Mouse (Mus musculus): ENCODE measurements around the gene Nme3.

Nme3 gene

DNA sequence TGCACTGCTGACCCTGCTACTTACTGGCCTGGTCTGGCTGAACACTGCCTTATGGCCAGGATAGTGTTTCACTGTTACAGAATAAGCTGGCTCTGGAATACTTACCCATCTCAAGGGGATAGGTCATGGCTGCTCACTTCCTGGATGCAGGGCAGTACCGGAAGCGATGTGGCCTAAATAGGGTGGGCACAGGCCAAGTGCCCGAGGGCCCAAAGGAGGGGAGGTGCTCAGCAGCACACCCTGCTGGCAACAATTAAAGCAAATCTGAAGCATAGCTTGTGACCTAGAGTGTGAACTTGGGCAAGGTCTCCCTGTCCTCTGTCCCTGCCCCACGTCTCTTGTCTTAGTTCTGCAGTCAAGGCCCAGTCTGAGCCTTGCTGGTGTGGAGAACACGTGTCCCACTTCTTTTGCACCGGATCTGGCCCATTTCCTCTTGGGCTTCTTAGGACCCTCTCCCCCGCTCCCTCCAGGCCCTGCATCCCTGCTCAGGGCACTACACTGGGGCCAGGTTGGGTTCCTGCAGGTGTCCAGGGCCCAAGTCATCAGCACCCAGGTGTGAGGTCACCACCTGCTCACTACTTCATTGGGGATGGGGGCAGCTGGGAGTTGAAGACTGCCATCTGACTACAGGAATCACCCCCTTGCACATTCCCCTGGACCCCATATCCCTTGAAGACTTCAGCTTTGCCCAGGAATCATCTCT is 14.4 kb upstream of the Nme3 start:
- DNase-seq (ENCODE audit: low spot score in 2 of 2): no peak

DNA sequence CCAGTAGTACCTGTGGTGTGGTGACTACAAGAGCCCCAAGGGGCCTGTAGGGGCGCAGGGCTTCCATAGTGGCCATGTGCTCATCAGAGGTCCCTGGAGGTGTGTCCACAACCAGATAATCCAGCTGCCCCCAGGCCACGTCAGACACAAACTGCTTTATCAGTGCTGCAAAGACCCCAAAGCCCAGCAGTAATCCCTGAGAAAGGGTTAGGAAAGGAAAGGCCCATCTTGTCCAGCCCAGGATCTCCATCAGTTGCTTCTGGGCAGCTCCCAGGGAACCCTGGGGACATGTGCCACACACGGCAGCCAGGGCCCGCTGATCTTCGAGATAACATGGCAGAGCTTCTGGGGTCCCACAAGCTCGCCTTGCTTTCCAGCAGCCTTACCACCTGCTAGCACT is 11.9 kb upstream of the Nme3 start:
- no peak for DNase-seq (ENCODE audit: low spot score in 2 of 2)

DNA sequence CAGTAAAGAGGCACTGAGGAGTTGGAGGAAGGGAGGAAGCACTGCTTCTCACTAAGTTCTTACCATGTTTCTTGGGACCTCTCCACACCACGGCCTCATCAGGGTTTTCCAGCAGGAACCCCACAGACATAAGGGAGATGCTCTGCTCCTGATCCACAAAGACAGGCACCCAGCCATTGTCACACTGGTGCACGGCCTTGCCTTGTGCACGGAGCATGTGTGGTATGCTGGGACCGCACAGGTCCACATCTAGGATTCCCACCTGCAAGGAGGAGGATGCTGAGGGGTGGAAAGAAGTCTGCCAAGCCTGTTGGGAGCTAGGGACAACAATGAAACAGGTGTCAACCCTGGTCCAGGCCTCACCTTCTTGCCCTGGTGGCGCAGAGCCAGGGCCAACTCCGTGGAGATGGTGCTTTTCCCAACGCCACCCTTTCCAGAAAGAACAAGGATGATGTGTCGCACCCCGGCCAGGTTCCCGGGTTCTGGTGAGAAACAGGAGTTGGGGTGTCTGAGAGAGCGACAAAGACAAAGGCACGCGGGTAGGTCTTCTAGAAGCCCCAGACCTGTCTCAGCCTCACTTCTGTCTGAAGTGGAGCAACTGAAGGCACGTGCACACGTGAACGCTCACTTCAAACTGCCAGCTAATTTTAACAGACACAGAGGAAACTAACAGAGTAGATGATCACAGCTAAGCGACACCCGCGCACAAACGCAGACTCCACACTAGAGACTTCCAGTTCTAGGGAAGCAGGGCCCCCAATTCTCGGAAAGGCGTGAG is 10.8 kb upstream of the Nme3 start:
- DNase-seq (ENCODE audit: low spot score in 2 of 2): no peak

DNA sequence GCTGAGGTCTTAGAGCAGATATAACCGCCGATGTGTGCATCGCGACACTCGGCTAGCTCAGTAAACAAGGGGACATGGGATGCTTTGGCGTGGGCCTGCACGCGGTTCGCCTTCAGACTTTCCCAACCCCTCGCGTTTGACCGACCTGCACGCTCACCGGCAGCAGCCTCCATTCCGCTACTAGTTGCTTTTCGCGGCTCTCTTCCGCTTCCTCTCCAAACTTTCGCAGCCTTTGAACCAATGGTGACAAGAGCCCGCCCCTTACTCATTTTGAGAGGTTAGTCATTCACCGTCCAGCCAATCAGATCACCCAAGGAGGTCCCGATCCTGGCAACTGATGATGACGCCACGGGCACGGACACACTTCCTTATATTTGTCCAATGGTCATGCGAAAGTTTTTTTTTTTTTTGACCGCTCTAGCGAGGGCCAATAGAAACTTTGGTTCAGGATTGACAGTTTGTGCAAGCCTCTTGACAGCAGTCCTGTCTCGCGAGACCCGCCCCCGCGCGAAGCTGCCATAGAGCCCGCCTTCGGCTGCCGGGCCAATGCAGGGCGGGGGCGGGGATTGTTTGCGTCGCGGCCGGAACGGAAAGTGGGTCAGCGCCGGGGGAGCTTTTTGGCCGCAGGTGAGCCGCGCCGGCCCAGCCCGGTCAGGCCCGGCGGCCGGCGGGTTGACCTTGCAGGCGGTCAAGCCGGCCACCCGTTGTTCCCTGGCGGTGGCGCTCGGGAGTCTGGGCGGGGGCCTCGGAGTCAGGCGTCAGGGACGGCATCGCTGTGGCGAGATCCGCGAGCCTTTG is 10.0 kb upstream of the Nme3 start, which contains the start of the genes Nubp2 and Spsb3:
TSS of gene Nubp2 (minus strand) at position 216 of the 798 bp plus-strand sequence.
TSS of gene Spsb3 (plus strand) at position 510 of the 798 bp plus-strand sequence.
- peak; percentile 99 to 100 for DNase-seq (ENCODE audit: low spot score in 2 of 2)

DNA sequence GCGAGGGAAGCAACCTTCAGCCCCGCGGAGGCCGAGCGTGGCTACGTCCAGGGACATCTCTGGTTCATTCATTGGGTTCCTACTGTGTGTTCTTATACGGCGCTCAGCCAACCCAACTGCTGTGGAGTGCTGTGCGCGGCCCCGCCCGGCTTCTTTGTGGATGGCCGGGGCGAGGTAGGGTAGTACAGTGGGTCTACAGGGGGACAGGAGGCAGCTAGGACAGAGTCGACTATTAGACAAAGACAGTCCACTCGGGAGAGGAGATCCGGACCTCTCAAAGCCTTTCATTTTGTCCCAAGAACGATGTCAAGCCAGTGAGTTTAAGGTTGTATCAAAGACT is 9.4 kb upstream of the Nme3 start:
- DNase-seq (ENCODE audit: low spot score in 2 of 2): peak in 1 of 2 experiments; percentile 57

DNA sequence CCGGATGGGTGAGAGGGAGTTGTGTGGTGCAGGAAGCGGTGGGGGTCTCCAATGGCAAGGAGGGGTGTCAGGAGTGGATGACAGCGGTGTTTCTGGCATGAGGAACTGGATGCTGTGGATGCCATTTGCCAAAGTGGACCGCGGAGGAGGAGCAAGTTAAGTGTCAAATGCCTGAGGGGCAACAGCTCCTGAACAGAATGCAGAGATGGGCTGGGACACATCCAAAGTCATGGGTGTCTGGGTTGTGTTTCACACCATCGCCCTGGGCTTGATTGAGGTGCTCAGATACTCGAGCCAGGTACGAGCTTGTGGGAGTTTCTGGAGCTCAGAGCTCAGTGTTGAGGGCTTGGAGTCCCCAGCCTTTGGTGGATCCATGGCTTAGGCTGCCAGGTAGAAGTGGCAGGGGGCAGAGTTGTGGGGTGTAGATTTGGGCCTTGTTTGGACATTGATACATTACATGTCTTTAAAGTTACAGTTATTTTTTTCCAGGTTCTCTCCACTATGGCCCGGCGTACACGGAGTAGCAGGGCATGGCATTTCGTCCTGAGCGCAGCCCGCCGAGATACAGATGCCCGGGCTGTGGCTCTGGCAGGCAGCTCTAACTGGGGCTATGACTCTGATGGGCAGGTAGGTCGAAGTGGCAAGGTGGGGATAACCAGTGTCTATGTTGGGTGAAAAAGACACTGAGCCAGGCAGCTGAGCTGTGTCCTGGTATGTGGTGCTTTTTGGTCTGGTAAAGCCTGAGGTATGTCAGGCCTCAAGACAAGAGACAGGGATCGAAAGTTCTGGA is 8.8 kb upstream of the Nme3 start:
- DNase-seq (ENCODE audit: low spot score in 2 of 2): no peak

DNA sequence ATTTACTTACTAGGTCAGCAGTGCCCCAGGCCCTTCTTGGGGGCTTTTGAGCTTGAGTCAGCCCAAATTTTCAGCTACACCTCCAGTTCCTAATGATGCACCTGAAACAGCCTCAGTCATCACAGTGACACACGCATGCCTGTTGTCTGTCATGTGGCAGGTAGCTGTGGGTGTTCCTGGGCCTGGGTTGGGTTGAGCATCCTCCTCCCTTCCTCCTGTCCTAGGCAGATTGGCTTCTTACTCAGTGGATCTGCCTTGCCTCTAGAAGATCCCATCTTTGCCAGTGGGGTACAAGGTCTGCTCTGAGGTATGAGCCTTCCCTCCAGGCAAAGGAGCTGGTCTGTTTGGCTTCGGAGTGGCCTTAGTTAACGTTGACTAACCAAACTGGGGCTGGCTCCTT is 7.4 kb upstream of the Nme3 start:
- DNase-seq (ENCODE audit: low spot score in 2 of 2): no peak

DNA sequence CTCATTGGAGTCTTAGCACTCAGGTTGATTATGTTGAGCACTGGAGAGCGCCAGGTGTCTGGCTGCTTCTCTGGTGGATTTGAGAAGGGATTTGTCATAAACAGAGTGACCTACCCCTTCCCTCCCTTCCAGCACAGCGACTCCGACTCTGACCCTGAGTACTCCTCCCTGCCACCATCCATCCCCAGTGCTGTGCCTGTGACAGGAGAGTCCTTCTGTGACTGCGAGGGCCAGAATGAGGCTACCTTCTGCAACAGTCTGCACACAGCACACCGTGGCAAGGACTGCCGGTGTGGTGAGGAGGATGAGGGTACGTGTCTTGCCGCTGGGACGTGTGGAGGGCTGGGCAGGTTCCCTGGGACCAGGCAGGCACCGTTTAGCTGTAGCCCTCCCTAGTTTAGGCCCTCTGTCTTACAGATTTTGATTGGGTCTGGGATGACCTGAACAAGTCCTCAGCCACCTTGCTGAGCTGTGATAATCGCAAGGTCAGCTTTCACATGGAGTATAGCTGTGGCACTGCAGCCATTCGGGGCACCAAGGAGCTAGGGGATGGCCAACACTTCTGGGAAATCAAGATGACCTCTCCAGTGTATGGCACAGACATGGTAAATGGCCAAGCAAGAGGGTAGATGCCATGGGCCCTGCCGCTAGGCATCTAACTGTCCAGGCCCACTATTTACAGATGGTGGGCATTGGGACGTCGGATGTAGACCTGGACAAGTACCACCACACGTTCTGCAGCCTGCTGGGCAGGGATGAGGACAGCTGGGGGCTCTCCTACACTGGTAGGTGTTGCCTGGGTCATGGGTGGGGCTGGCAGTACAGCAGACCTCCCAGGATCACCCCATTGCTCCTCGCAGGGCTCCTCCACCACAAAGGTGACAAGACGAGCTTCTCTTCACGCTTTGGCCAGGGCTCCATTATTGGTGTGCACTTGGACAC is 5.9 kb upstream of the Nme3 start:
- no peak for DNase-seq (ENCODE audit: low spot score in 2 of 2)

DNA sequence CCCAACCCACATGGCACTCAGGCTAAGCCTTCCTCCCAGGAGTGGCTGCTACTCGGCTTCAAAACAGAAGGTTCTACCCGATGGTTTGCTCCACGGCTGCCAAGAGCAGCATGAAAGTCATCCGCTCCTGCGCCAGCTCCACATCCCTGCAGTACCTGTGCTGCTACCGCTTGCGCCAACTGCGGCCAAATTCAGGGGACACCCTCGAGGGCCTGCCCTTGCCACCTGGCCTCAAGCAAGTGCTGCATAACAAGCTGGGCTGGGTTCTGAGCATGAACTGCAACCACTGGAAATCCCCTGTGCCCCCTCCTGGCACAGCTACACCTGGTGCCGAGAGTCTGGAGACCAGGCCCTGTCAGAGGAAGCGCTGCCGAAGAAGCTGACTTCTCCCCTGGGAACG is 5.0 kb upstream of the Nme3 start:
- no peak for DNase-seq (ENCODE audit: low spot score in 2 of 2)

DNA sequence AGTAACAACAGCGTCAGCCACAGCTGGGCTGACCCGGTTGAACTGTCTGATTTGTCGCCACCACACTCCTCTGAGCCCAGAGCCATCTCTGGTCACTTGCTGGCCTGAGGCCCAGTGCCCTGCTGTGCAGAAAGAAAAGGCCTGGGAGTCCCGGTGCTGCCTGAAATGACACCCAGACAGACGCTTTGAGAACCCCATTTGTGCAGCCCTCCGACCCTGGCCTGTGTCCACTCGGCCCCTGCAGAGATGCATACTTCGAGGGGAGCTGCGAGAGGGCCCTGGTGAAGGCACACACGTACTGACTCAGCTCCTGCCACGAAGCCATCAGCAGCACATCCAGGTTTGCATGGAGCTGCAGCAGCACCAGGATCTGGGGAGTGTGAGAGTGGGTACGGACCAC is 3.5 kb upstream of the Nme3 start:
- no peak for DNase-seq (ENCODE audit: low spot score in 2 of 2)

DNA sequence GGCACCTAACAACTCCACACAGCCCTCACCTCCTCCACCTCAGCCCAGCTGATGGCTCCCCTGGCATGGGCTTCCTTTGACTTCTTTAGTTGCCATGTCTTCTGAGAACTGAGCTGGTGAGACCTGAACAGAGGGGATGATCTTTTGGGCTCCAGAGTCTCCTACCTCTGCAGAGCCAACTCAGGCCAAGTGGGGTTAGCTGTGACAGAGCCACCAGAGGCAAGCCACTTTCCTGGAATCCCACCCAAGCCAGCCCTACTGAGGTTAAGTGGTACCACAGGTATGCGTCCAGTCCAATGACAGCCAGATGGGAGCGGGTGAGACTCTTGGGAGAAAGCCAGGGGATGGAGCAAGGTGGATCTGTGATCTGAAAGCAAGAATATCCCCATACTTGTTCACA is 3.0 kb upstream of the Nme3 start:
- DNase-seq (ENCODE audit: low spot score in 2 of 2): no peak

DNA sequence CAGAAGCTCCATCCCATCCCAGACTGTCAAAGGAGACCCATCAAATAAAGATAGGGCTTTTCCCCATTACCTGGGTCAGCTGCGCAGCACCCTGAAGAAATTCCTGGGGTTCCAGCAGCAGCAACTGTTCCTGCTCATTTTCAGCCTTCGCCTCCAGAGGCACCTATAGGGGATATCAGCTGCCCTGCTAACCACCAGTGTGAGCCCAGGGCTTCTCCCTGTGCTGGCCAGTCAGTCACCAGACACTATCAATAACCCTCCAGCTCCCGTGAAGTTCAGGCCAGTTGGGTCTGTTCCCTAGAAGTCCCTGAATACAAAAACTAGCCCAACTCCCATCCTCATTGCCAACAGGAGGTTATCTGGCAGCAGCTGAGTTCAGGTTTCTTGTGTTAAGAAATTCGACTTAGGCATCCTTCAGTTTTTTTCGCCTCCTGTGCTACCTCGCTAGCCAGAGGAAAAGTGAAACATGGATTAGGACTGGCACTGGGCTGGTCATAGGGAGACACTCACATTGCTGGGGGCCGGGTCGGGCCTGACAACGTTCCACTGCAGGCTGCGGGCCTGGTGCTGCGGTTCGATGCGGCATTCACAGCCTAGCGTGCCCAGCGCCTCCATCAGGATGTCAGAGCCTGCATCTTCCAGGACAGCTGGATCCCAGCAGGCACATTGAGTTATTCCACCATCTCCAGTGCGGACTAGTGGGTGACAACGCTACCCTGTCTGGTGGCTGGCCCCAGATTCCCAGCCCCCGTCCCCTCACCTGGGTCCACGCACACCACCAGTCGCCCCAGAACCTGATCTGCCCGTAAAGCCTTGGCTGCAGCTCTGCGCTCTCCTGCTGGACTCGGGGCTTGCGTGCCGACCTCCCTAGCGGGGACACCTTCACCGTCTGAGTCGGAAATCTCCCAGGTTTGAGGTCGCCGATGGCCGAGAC is 2.0 kb upstream of the Nme3 start:
- no peak for DNase-seq (ENCODE audit: low spot score in 2 of 2)

DNA sequence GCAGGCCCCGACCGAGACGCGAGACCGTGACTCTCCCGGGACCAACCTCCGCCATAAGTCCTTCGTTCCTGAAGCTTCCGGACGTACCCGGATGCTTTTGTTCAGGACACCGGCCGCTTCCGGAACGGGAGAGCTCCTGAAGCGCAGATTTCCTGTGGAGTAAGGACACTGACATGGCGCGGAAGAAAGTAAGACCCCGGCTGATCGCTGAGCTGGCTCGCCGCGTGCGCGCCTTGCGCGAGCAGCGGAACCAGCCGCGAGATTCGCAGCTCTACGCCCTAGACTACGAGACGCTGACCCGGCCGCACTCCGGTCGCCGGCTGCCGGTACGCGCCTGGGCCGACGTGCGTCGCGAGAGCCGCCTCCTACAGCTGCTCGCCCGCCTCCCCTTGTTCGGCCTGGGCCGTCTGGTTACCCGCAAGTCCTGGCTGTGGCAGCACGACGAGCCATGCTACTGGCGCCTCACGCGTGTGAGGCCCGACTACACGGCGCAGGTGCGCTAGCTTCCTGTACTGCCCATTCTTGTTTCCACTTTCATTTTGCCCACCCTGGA is 1.2 kb upstream of the Nme3 start, which contains the start of the genes Eme2 and Mrps34:
TSS of gene Eme2 (minus strand) at position 93 of the 553 bp plus-strand sequence.
TSS of gene Mrps34 (plus strand) at position 122 of the 553 bp plus-strand sequence.
- peak; percentile 85 to 90 for DNase-seq (ENCODE audit: low spot score in 2 of 2)

DNA sequence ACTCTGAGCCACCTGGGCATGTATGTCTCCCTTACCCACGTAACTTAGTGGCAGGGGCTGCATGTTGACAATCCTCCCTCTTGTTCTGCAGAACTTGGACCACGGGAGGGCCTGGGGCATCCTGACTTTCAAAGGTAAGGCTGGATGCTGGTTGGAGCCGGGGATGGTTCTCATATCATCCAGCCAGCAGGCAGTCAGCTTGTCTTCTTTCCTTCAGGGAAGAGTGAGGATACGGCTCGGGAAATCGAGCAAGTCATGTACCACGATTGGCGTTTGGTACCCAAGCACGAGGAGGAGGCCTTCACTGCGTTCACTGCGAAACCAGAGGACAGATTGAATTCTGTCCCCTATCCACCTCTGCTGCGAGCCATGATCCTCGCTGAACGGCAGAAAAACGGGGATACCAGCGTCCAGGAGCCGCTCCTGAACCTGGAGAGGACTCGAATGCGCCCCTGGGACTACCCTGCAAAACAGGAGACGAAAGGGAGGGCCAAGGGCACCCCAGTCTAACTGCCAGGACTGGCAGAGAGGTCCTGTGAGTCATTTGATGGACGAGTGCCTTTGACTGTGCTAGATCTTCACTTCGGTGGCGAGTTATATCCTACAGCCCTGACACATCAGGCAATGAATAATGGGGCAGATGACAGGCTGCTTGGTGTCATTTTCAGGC is 594 bp upstream of the Nme3 start:
- no peak for DNase-seq (ENCODE audit: low spot score in 2 of 2)

DNA sequence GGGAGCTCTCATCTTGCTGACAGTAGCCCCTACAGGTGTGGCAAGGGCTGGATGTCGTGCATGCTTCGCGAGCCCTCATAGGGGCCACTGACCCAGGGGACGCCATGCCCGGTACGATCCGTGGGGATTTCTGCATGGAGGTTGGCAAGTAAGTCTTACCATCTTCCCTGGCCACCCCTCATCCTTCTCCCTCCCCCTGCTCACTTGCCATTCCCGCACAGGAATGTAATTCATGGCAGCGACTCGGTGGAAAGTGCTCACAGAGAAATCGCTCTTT is 631 bp downstream of the Nme3 start:
- DNase-seq (ENCODE audit: low spot score in 2 of 2): no peak

DNA sequence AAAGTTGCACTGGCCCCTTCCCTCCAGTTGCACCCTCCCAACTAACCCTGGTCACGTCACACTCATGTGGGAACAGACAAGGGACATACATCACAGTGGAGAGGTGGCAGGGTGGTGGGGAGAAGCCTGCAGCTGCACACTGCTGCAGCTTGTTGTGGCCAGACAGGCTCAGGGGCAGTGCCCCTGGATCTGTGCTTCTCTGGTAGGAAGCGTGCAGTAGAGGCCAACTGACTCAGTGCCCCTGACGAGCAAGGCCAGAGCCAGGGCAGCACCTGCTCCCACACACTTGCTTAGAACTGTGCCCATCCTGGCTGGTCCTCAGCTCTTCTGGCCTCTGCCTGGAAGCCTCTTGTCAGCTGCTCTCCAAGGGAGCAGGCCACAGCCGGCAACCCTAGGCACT is 1.3 kb downstream of the Nme3 start:
- no peak for DNase-seq (ENCODE audit: low spot score in 2 of 2)

DNA sequence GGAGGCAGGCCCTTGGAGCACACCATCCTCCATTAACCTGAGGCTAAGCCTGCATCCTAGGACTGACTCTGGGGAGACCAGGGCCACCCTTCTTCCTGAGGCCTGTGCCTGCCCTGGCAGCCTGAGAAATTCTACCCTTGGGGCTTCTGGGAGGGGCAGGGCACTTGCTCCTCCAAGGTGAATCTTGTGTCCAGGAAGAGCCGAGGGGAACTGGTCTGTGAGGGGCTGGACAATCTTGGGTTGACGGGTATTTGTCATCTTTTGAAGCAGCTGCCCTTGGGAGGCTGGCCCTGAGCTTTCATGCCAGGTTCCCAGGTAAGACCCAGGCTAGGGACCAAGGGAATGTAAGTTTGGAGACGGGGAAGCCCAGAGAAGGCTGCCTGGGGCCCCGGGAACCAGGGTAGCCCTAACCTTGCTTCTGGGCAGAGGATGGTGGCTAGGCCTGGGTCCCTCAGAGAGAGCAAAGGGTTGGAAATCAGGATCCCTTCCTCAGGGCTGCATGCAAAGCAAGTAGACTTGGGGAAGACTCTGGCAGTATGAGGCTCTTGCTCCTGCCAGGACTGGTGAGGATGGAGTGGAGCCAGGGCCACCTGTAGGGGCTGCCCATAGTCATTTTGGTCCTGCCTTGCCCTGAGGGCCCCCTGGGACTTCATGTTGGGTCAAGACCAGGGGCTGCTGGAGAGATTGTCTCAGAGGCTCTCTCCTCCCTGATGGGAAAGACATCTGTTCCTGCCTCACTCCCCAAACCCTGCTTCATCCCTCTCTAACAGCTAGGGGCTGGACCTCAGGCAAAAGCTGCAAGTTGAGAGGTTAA is 1.9 kb downstream of the Nme3 start:
- DNase-seq (ENCODE audit: low spot score in 2 of 2): no peak

DNA sequence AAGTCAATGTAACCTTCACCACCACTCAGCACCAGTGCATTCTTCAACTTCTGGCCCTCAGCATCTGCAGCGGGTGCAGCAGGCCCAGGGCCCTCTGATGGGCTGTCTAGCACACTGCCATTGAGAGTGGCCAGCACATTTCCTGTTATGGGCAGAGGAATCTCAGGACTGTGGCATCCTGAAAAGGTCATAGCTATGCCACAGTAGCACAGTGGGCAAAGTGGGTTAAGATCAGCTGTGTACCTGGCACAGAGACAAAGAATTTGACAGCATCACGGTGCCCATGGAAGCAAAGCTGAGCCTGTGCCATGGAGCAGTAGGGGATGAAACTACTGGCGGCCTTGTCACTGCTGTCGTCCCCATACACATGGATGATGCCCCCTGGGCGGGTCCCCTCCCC is 2.9 kb downstream of the Nme3 start:
- DNase-seq (ENCODE audit: low spot score in 2 of 2): no peak
